Mouse (Mus musculus) layer of hippocampus, postnatal 36 days (tissue): ENCODE measurements around the gene Ank2. TPM values are rescaled to one million over a fixed set of nuclear protein-coding genes. Genes with fewer than 3 reads are reported as not detected.

Experiments
- microRNA-seq, 2 experiments: library from miRNA; unstranded; fragments of <30 nt; microRNA quantifications; one replicate each; pipeline ENCODE4 v1.2.0; 2021
- total RNA-seq, 2 experiments: library from RNA; stranded (reverse); gene quantifications; 2 replicates each; pipeline ENCODE4 v1.2.3; 2021

Ank2 gene
- total RNA-seq, 2 experiments from 2014 or later, result 693 to 758 TPM

Small RNA genes lying within 50 kb of the gene (microRNA-seq; reads per million reads assigned to microRNA genes)
- gene Gm44494 (0 reads per million in 2 experiments), gene Mir302a (0 reads per million in 2 experiments), gene Mir302b (0.30 to 1.3 reads per million in 2 experiments), gene Mir302c (0 reads per million in 2 experiments), gene Mir302d (0 to 0.42 reads per million in 2 experiments), gene Mir367 (0 reads per million in 2 experiments)

Other genes with a start within 250 kb of the Ank2 start
- 10 to 100 TPM; 18.1 to 18.2 TPM for gene Larp7, start 54.0 kb upstream of the Ank2 start, total RNA-seq
- gene Zgrf1, start 54.1 kb upstream of the Ank2 start, total RNA-seq, result 1 to 10 TPM; 2.0 to 2.5 TPM
- gene Neurog2, start 133.8 kb upstream of the Ank2 start, total RNA-seq, result 1 to 10 TPM in 1 of 2 experiments, under 1 TPM in 1; 0.71 to 1.9 TPM